Mouse (Mus musculus) hindbrain, embryonic 14.5 days (tissue): ENCODE data around the gene Ercc6l2. TPM values are rescaled to one million over a fixed set of nuclear protein-coding genes. Genes with fewer than 3 reads are reported as not detected.
A peak's percentile ranks its signal among the peaks of the same experiment; 100 is the strongest.

ENCODE experiments used
- ATAC-seq: fragments of 200-750 bp; cut with Nextera tagmentation; 2 replicates; pipeline ENCODE4 v1.8.0; 2017; ENCODE audit warnings: moderate number of reproducible peaks, mild to moderate bottlenecking, moderate TSS enrichment, moderate library complexity; ENCODE audit not compliant: low FRiP score
- DNase-seq: peaks from one replicate; pipeline ENCODE4 v3.0.0-alpha.2; 2015; ENCODE audit warnings: low spot score
- H3K27ac ChIP-seq: fragments of 300-500 bp; sonication (generic); 2 replicates; pipeline ENCODE4 v1.5.1; 2014; ENCODE audit warnings: mild to moderate bottlenecking, moderate library complexity
- H3K27me3 ChIP-seq: fragments of 300-500 bp; sonication (generic); 2 replicates; pipeline ENCODE4 v1.6.1; 2014; ENCODE audit warnings: mild to moderate bottlenecking, low read length, mixed read lengths; ENCODE audit not compliant: control insufficient read depth, insufficient read depth
- H3K36me3 ChIP-seq: fragments of 300-500 bp; sonication (generic); replicated peaks from 2 replicates; pipeline ENCODE4 v1.6.1; 2014; ENCODE audit not compliant: control insufficient read depth, insufficient read depth
- H3K4me1 ChIP-seq: fragments of 300-500 bp; sonication (generic); replicated peaks from 2 replicates; pipeline ENCODE4 v1.6.1; 2014; ENCODE audit warnings: antibody characterized with exemption, low read length, mixed read lengths; ENCODE audit not compliant: control insufficient read depth, insufficient read depth
- H3K4me2 ChIP-seq: fragments of 300-500 bp; sonication (generic); replicated peaks from 2 replicates; pipeline ENCODE4 v1.6.1; 2014; ENCODE audit warnings: mild to moderate bottlenecking, moderate library complexity
- H3K4me3 ChIP-seq: fragments of 300-500 bp; sonication (generic); replicated peaks from 2 replicates; pipeline ENCODE4 v1.5.1; 2014; ENCODE audit warnings: mild to moderate bottlenecking, low read length
- H3K9ac ChIP-seq: fragments of 300-500 bp; sonication (generic); 2 replicates; pipeline ENCODE4 v1.6.1; 2014
- H3K9me3 ChIP-seq: fragments of 300-500 bp; sonication (generic); 2 replicates; pipeline ENCODE4 v1.6.1; 2016; ENCODE audit warnings: low read length; ENCODE audit not compliant: control insufficient read depth
- WGBS: fragments of 180-500 bp; shearing (Covaris S2); extraction: QIAGEN DNeasy Blood & Tissue Kit; methylation state at CpG from one replicate; pipeline ENCODE4 v1.1.7; 2014; 5-methylcytosine and 5-hydroxymethylcytosine counted together
- polyA plus RNA-seq: library from polyadenylated mRNA; unstranded; fragments of >200 nt; fragmentation: Nextera tagmentation; extraction: Ambion mirVana; gene quantifications from 2 replicates; pipeline ENCODE4 v1.2.1, GENCODE M21; 2014

Ercc6l2 gene
- polyA plus RNA-seq, 1 experiment from 2014 or later, result 17.5 TPM

DNA sequence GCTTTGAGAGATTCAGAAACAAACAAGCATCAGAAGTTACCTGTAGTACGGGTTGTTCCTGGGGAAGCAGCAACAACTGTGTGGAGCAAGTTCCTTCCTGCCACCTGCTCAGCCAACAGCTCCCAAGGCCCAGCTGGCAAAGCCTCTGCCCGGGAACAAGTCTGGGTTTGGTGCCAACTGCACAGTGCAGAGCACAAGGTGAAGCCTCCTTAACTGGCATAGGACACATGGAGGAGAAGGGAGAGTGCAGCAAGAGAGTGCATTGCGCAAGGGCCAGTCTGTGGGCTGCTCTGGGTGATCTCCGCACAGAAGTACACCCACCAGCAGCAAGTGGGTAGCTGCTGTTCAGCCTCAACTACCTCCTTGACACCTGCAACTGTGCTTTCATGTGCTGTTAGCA lies 91.5 kb downstream of the Ercc6l2 start:
- no peaks in the 10 kb centered on the region for H3K36me3 ChIP-seq
- DNase-seq (no peak), ATAC-seq (no peak)
- WGBS, result 85% methylated on average over 4 of the region's 4 CpGs
- H3K9me3 ChIP-seq, result no peaks in the 10 kb centered on the region
- no peak overlapping the region for H3K9ac ChIP-seq
- H3K27me3 ChIP-seq, result 0 out of 2 replicates have a peak, but pooled peaks cover 5% of the 10 kb centered on the region
- H3K4me2 ChIP-seq, result no peak overlapping the region
- H3K4me3 ChIP-seq, result no peak overlapping the region
- no peak overlapping the region for H3K27ac ChIP-seq
- H3K4me1 ChIP-seq, result peaks cover 6% of the 10 kb centered on the region

DNA sequence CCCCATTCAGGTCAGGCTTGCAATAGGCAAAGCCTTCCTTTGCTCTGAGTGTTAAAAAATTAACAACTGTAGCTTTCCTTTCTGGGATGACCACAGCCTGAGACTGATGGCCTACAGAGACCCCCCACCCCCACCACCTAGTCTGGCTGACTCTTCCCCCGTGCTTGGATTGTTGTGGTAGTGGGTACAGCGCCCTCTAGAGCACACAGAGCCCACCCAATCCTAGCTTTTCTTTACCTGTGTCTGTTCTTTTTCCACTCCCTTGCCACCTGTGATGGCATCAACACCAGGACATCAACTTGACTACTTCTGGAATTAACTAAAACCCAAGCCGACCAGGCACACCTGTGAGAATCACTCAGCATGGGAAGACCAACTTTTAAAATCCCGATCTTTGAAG lies 92.4 kb downstream of the Ercc6l2 start:
- Histone ChIP-seq H3K4me1 (no peaks in the 10 kb centered on the region), H3K36me3 (no peaks in the 10 kb centered on the region), H3K4me2 (no peak overlapping the region), H3K4me3 (no peak overlapping the region), H3K9me3 (no peaks in the 10 kb centered on the region), H3K27me3 (0 out of 2 replicates have a peak, but pooled peaks cover 5% of the 10 kb centered on the region), H3K9ac (no peak overlapping the region), H3K27ac (no peak overlapping the region)
- DNase-seq (no peak), ATAC-seq (no peak)
- 63% methylated on average over 4 of the region's 4 CpGs for WGBS

- ATAC-seq (no peak), DNase-seq (no peak)
- H3K4me3 ChIP-seq, result no peak overlapping the region
- no peak overlapping the region for H3K4me2 ChIP-seq
- H3K27me3 ChIP-seq, result no peaks in the 10 kb centered on the region
- no peak overlapping the region for H3K9ac ChIP-seq
- H3K36me3 ChIP-seq, result no peaks in the 10 kb centered on the region
- H3K27ac ChIP-seq, result no peak overlapping the region
- no peaks in the 10 kb centered on the region for H3K4me1 ChIP-seq
- no peaks in the 10 kb centered on the region for H3K9me3 ChIP-seq
- WGBS, result 81% methylated on average over 5 of the region's 5 CpGs
Measured at GRCm38 (mm10) chr13:63910141-63910804, 95.2 kb downstream of the Ercc6l2 start.

- no peak overlapping the region for H3K4me2 ChIP-seq
- no peaks in the 10 kb centered on the region for H3K4me1 ChIP-seq
- 88% methylated on average over 3 of the region's 3 CpGs for WGBS
- ATAC-seq, result no peak
- no peaks in the 10 kb centered on the region for H3K36me3 ChIP-seq
- 0 out of 2 replicates have a peak, but pooled peaks cover 6% of the 10 kb centered on the region for H3K27me3 ChIP-seq
- no peak for DNase-seq
- H3K9ac ChIP-seq, result no peak overlapping the region
- H3K27ac ChIP-seq, result no peak overlapping the region
- no peaks in the 10 kb centered on the region for H3K9me3 ChIP-seq
- no peak overlapping the region for H3K4me3 ChIP-seq
Measured at GRCm38 (mm10) chr13:63911617-63912016, 96.6 kb downstream of the Ercc6l2 start.

GRCm38 (mm10) chr13:63913136-63913535 lies 98.1 kb downstream of the Ercc6l2 start:
- Histone ChIP-seq H3K4me3 (no peak overlapping the region), H3K27ac (no peak overlapping the region), H3K27me3 (0 out of 2 replicates have a peak, but pooled peaks cover 6% of the 10 kb centered on the region), H3K9me3 (no peaks in the 10 kb centered on the region), H3K9ac (no peak overlapping the region), H3K4me1 (peaks cover 7% of the 10 kb centered on the region), H3K36me3 (no peaks in the 10 kb centered on the region), H3K4me2 (no peak overlapping the region)
- WGBS, result 92% methylated on average over 6 of the region's 6 CpGs
- DNase-seq (no peak), ATAC-seq (no peak)

DNA sequence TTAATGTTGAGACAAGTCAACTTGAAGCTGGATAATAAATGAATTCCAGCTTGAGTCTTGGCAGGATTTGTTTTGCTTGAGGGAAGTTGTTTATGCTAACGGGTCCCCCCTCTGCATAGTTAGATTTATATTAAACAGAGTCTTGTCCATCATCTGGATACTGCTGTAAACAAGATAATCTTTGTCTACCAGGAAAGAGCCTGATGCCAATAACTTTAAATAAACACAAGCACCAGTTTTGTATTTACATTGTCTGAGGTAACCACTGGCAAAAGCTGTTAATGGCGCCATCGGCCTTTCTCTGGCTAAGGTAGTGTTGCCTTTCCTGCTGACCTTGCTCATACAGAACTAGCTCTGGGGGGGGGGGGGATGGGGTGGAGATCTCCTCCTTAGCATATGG lies 100.1 kb downstream of the Ercc6l2 start:
- Histone ChIP-seq H3K27ac (no peak overlapping the region), H3K4me1 (peaks cover 19% of the 10 kb centered on the region), H3K9ac (no peak overlapping the region), H3K36me3 (no peaks in the 10 kb centered on the region), H3K9me3 (no peaks in the 10 kb centered on the region), H3K4me3 (no peak overlapping the region), H3K27me3 (0 out of 2 replicates have a peak, but pooled peaks cover 14% of the 10 kb centered on the region), H3K4me2 (no peak overlapping the region)
- ATAC-seq, result no peak
- no peak for DNase-seq
- 74% methylated on average over 3 of the region's 3 CpGs for WGBS

- Histone ChIP-seq H3K4me1 (peaks cover 19% of the 10 kb centered on the region), H3K4me2 (no peak overlapping the region), H3K9ac (no peak overlapping the region), H3K36me3 (no peaks in the 10 kb centered on the region), H3K27me3 (0 out of 2 replicates have a peak, but pooled peaks cover 19% of the 10 kb centered on the region), H3K9me3 (no peaks in the 10 kb centered on the region), H3K4me3 (no peak overlapping the region), H3K27ac (no peak overlapping the region)
- no peak for ATAC-seq
- WGBS, result 89% methylated on average over 1 of the region's 1 CpGs
- DNase-seq, result no peak
Measured at GRCm38 (mm10) chr13:63915684-63916083, 100.6 kb downstream of the Ercc6l2 start.

GRCm38 (mm10) chr13:63916568-63916967 lies 101.5 kb downstream of the Ercc6l2 start:
- Histone ChIP-seq H3K9me3 (peaks cover 4% of the 10 kb centered on the region; the same call in 1 of the 2 replicates), H3K9ac (no peak overlapping the region), H3K27ac (0 out of 2 replicates have a peak overlapping the region, but pooled peaks have one; percentile 70), H3K36me3 (no peaks in the 10 kb centered on the region), H3K4me3 (no peak overlapping the region), H3K4me2 (no peak overlapping the region), H3K27me3 (0 out of 2 replicates have a peak, but pooled peaks cover 20% of the 10 kb centered on the region), H3K4me1 (peaks cover 19% of the 10 kb centered on the region)
- 95% methylated on average over 8 of the region's 8 CpGs for whole genome bisulfite sequencing
- DNase-seq (no peak), ATAC-seq (no peak)

GRCm38 (mm10) chr13:63917198-63917767 lies 102.2 kb downstream of the Ercc6l2 start:
- Histone ChIP-seq H3K4me3 (no peak overlapping the region), H3K36me3 (no peaks in the 10 kb centered on the region), H3K27ac (peak overlapping the region; percentile 70), H3K9ac (no peak overlapping the region), H3K4me1 (peaks cover 19% of the 10 kb centered on the region), H3K9me3 (peaks cover 9% of the 10 kb centered on the region; the same call in 1 of the 2 replicates), H3K4me2 (no peak overlapping the region; the same call in 1 of the 2 replicates), H3K27me3 (0 out of 2 replicates have a peak, but pooled peaks cover 20% of the 10 kb centered on the region)
- DNase-seq, result peak; percentile 57
- 23% methylated on average over 11 of the region's 11 CpGs for WGBS
- peak; percentile 72; the same call in 1 of the 2 replicates for ATAC-seq
